Mouse (Mus musculus): ENCODE results near the gene Rnf8. TPM values are rescaled to one million over a fixed set of nuclear protein-coding genes. Genes with fewer than 3 reads are reported as not detected.

The Rnf8 gene
- polyA plus RNA-seq (2015; fragmentation: Nextera tagmentation; extraction: Ambion mirVana): 52.0 and 84.2 TPM in 2 replicates

DNA sequence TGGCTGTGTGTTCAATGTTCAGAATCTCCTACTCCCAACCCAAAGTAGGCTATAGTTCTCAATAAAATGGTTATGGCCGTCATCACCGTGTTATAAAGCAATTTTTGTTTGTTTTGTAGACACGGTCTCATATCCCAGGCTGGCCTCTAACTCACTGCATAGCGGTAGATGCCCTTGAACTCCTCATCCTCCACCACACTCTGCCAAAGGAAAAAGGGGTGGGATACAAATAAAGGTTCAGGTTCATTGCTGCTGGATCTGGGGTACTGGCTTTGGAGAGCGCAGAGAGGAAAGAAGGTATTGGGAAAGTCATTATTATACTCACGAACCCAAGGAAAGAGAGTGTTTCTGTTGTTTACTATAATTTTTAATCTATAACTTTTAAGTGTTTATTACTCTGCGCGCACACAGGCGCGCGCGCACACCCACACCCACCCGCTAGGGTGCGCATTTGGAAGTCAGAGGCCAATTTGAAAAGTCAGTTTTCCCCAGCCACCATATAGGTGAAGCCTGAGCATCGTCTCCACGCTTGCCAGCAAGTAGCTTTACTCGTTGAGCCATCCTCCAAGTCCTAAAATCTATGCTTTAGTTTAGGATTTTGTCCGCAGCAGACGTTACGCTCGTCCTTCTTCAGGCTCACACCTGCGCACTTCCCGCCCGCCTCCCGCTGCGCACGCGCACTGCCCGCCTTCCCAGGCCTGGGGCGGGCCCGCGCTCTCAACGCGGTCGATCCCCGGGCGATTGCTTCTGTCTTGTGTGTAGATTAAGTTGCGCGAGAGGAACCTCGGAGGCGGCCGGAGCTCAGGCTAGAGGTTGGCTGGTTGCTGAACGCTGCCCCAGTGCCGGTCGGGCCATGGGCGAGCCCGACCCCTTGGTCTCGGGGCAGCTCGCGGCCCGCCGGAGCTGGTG is at the start of gene Rnf8, which contains the start of gene Gm28043:
Rnf8 (plus strand) TSS at position 676 of the 909 bp plus-strand sequence.
Gm28043 (plus strand) TSS at position 762 of the 909 bp plus-strand sequence.

DNA sequence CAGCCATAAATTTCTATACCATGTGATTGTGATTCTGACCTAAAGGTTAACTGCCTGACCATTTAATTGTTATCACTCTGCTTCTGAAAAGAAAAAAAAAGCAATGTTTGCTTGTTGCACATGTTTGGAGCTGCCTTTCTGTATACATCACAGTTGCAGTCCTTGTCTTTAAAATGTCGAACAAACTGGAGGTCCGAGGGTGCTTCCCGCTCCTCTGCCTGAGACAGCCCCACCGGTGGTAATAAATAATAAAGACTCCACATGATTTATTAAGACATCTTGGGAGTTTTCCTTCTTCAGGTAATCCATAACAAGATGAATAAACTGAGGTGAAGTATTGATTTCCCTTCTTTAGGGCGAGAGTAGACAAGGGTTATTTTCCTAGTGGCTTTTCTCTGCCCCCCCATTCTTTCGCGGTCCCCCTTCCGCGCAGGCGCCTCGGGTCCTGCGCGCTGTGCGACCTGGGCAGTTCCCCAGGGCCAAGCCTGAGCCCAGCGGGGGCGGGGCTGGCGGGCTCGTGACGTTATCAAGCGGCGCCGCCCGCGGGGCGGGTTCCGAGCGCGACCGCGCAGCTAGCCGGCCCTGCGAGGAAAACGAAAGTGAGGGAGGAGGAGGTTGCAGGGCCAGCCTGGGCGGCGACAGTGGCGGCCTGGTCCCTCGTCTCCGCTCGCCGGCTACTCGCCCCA is 45.6 kb downstream of the Rnf8 start, which contains the start of gene Cmtr1:
Cmtr1 (plus strand) TSS at position 520 of the 686 bp plus-strand sequence.

Small RNA genes lying within 50 kb of the gene (microRNA-seq; reads per million reads assigned to microRNA genes)
- not detected for gene Mir7667 (ENCODE audit: borderline replicate concordance, insufficient number of aligned reads)

Other genes with a start within 250 kb of the Rnf8 start
- gene Pim1, start 124.0 kb upstream of the Rnf8 start, polyA plus RNA-seq (2015; fragmentation: Nextera tagmentation; extraction: Ambion mirVana): 10.4 and 18.6 TPM in 2 replicates
- gene Gm17657, start 65.2 kb upstream of the Rnf8 start, polyA plus RNA-seq (2015; fragmentation: Nextera tagmentation; extraction: Ambion mirVana): not detected in 2 replicates
- 8.7 and 11.7 TPM in 2 replicates for gene Tbc1d22b, start 65.0 kb upstream of the Rnf8 start, polyA plus RNA-seq (2015; fragmentation: Nextera tagmentation; extraction: Ambion mirVana)
- gene Tmem217, start 62.4 kb upstream of the Rnf8 start, polyA plus RNA-seq (2015; fragmentation: Nextera tagmentation; extraction: Ambion mirVana): 0.28 and 1.4 TPM in 2 replicates
- gene Gm28043, start 86 bp downstream of the Rnf8 start, polyA plus RNA-seq (2015; fragmentation: Nextera tagmentation; extraction: Ambion mirVana): 1.6 and 2.0 TPM in 2 replicates
- 91.1 and 117 TPM in 2 replicates for gene Cmtr1, start 45.8 kb downstream of the Rnf8 start, polyA plus RNA-seq (2015; fragmentation: Nextera tagmentation; extraction: Ambion mirVana)
- 16.2 and 22.3 TPM in 2 replicates for gene Ccdc167, start 102.3 kb downstream of the Rnf8 start, polyA plus RNA-seq (2015; fragmentation: Nextera tagmentation; extraction: Ambion mirVana)

Measured in adrenal gland, postnatal 0 days (tissue).